Mouse (Mus musculus) hindbrain, embryonic 15.5 days (tissue): ENCODE results near the gene Fahd2a. TPM values are rescaled to one million over a fixed set of nuclear protein-coding genes. Genes with fewer than 3 reads are reported as not detected.

ENCODE experiments used
- polyA plus RNA-seq: library from polyadenylated mRNA; unstranded; fragments of >200 nt; fragmentation: Nextera tagmentation; extraction: Ambion mirVana; gene quantifications from 2 replicates; pipeline ENCODE4 v1.2.1, GENCODE M21; 2015

Fahd2a gene
- polyA plus RNA-seq, 1 experiment from 2014 or later, result 31.8 TPM

Other genes starting within 250 kb of the Fahd2a start
- gene 1810024B03Rik, start 236.3 kb downstream of the Fahd2a start, polyA plus RNA-seq, result 0.87 and 1.0 TPM in 2 replicates
- 45.0 and 50.1 TPM in 2 replicates for gene Snrnp200, start 236.2 kb downstream of the Fahd2a start, polyA plus RNA-seq
- gene Ciao1, start 196.7 kb downstream of the Fahd2a start, polyA plus RNA-seq, result 56.6 and 59.6 TPM in 2 replicates
- gene Tmem127, start 196.7 kb downstream of the Fahd2a start, polyA plus RNA-seq, result 55.2 and 58.7 TPM in 2 replicates
- gene Stard7, start 174.3 kb downstream of the Fahd2a start, polyA plus RNA-seq, result 88.4 and 92.5 TPM in 2 replicates
- 13.0 and 14.2 TPM in 2 replicates for gene Dusp2, start 108.4 kb downstream of the Fahd2a start, polyA plus RNA-seq
- not detected in 2 replicates for gene Astl, start 105.9 kb downstream of the Fahd2a start, polyA plus RNA-seq
- 0.47 TPM in 2 replicates for gene Adra2b, start 81.4 kb downstream of the Fahd2a start, polyA plus RNA-seq
- 0.18 and 0.33 TPM in 2 replicates for gene Gpat2, start 19.4 kb downstream of the Fahd2a start, polyA plus RNA-seq
- 11.0 and 13.9 TPM in 2 replicates for gene Kcnip3, start 77.5 kb upstream of the Fahd2a start, polyA plus RNA-seq
- gene Prom2, start 96.9 kb upstream of the Fahd2a start, polyA plus RNA-seq, result 0.09 and 0.10 TPM in 2 replicates
- gene Zfp661, start 142.5 kb upstream of the Fahd2a start, polyA plus RNA-seq, result 7.1 and 7.2 TPM in 2 replicates
- 130 and 142 TPM in 2 replicates for gene Mrps5, start 142.7 kb upstream of the Fahd2a start, polyA plus RNA-seq
- gene Mal, start 212.1 kb upstream of the Fahd2a start, polyA plus RNA-seq, result 2.9 and 4.8 TPM in 2 replicates